Mouse (Mus musculus) heart, embryonic 11.5 days (tissue): ENCODE results near the gene Dhcr7. TPM values are rescaled to one million over a fixed set of nuclear protein-coding genes. Genes with fewer than 3 reads are reported as not detected.

Experiments
- ATAC-seq: fragments of 200-750 bp; cut with Nextera tagmentation; replicated peaks from 2 replicates; pipeline ENCODE4 v1.8.0; 2017; ENCODE audit warnings: moderate library complexity; ENCODE audit not compliant: insufficient number of reproducible peaks, low FRiP score, low TSS enrichment
- H3K27ac ChIP-seq: fragments of 300-500 bp; sonication (generic); 2 replicates; pipeline ENCODE4 v1.5.1; 2014; ENCODE audit warnings: mild to moderate bottlenecking, low read depth, low read length
- H3K27me3 ChIP-seq: fragments of 300-500 bp; sonication (generic); 2 replicates; pipeline ENCODE4 v1.6.1; 2014; ENCODE audit warnings: mild to moderate bottlenecking, low read length, mixed read lengths; ENCODE audit not compliant: control insufficient read depth, insufficient read depth
- H3K36me3 ChIP-seq: fragments of 300-500 bp; sonication (generic); 2 replicates; pipeline ENCODE4 v1.6.1; 2014; ENCODE audit warnings: mild to moderate bottlenecking, low read length, moderate library complexity, mixed read lengths; ENCODE audit not compliant: control insufficient read depth, insufficient read depth
- H3K4me1 ChIP-seq: fragments of 300-500 bp; sonication (generic); 2 replicates; pipeline ENCODE4 v1.6.1; 2014; ENCODE audit warnings: low read length; ENCODE audit not compliant: control insufficient read depth, insufficient read depth
- H3K4me2 ChIP-seq: fragments of 300-500 bp; sonication (generic); 2 replicates; pipeline ENCODE4 v1.6.1; 2014; ENCODE audit warnings: mild to moderate bottlenecking, moderate library complexity
- H3K4me3 ChIP-seq: fragments of 300-500 bp; sonication (generic); 2 replicates; pipeline ENCODE4 v1.5.1; 2014; ENCODE audit warnings: low read depth, low read length
- H3K9ac ChIP-seq: fragments of 300-500 bp; sonication (generic); 2 replicates; pipeline ENCODE4 v1.6.1; 2014; ENCODE audit warnings: mild to moderate bottlenecking, low read depth, low read length, moderate library complexity
- H3K9me3 ChIP-seq: fragments of 300-500 bp; sonication (generic); replicated peaks from 2 replicates; pipeline ENCODE4 v1.6.1; 2016; ENCODE audit warnings: low read length; ENCODE audit not compliant: control insufficient read depth
- WGBS: fragments of 180-500 bp; shearing (Covaris S2); extraction: QIAGEN DNeasy Blood & Tissue Kit; methylation state at CpG from one replicate; pipeline ENCODE4 v1.1.7; 2014; ENCODE audit not compliant: insufficient replicate concordance; 5-methylcytosine and 5-hydroxymethylcytosine counted together
- polyA plus RNA-seq: library from polyadenylated mRNA; unstranded; fragments of >200 nt; fragmentation: Nextera tagmentation; extraction: Ambion mirVana; gene quantifications from 2 replicates; pipeline ENCODE4 v1.2.1, GENCODE M21; 2014

Gene Dhcr7
- polyA plus RNA-seq: 31.9 and 37.4 TPM in 2 replicates

GRCm38 (mm10) chr7:143822375-143823265 lies at the start of gene Dhcr7, which contains the start of gene Nadsyn1:
TSS of gene Dhcr7 (plus strand) at chr7:143823145.
TSS of gene Nadsyn1 (minus strand) at chr7:143822849.
- Histone ChIP-seq H3K4me2 (peak within 1 kb of the TSS; percentile 84), H3K27me3 (no peaks in the 10 kb centered on the region), H3K4me1 (peaks cover 7% of the 10 kb centered on the region), H3K4me3 (peak within 1 kb of the TSS; percentile 69), H3K9ac (peak within 1 kb of the TSS; percentile 87), H3K9me3 (no peaks in the 10 kb centered on the region), H3K36me3 (0 out of 2 replicates have a peak, but pooled peaks cover 2% of the 10 kb centered on the region), H3K27ac (peak within 1 kb of the TSS; percentile 84)
- ATAC-seq: peak; percentile 99
- WGBS: 1% methylated on average over 40 of the region's 40 CpGs

DNA sequence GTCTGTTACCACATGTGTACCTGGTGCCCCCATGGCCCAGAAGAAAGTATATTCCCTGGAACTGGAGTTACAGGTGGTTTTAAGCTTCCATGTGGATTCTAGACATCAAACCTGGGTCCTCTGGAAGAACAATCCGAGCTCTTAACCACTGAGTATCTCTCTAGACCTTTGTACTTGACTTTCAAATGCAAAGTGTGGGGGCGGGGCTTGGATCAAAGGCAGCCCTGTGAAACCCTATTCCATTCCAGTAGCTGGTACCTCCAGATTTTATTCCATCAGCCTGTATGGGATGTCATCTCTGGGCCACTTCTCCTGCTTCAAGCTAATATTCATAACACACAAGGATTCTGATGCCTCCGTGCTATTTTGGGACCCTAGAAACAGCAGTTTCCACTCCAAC lies 46.8 kb upstream of the Dhcr7 start:
- WGBS: 34% methylated on average over 3 of the region's 3 CpGs
- Histone ChIP-seq H3K4me3 (no peak overlapping the region), H3K9me3 (no peaks in the 10 kb centered on the region), H3K4me2 (no peak overlapping the region), H3K27me3 (peaks cover 3% of the 10 kb centered on the region), H3K36me3 (no peaks in the 10 kb centered on the region), H3K27ac (no peak overlapping the region), H3K4me1 (no peaks in the 10 kb centered on the region), H3K9ac (no peak overlapping the region)
- ATAC-seq: no peak

- Histone ChIP-seq H3K36me3 (no peaks in the 10 kb centered on the region), H3K9ac (no peak overlapping the region), H3K4me3 (no peak overlapping the region), H3K27ac (no peak overlapping the region), H3K27me3 (peaks cover 3% of the 10 kb centered on the region), H3K4me1 (no peaks in the 10 kb centered on the region), H3K9me3 (no peaks in the 10 kb centered on the region), H3K4me2 (no peak overlapping the region)
- WGBS: 37% methylated on average over 2 of the region's 2 CpGs
- no peak for ATAC-seq
Observed at GRCm38 (mm10) chr7:143777375-143777774, 45.6 kb upstream of the Dhcr7 start.

- Histone ChIP-seq H3K27ac (peak overlapping the region; percentile 50; the same call in 1 of the 2 replicates), H3K36me3 (no peaks in the 10 kb centered on the region), H3K9me3 (no peaks in the 10 kb centered on the region), H3K4me1 (peaks cover 18% of the 10 kb centered on the region), H3K4me3 (peak overlapping the region; percentile 39), H3K27me3 (peaks cover 3% of the 10 kb centered on the region), H3K4me2 (peak overlapping the region; percentile 60), H3K9ac (peak overlapping the region; percentile 58)
- WGBS: 23% methylated on average over 4 of the region's 6 CpGs
- ATAC-seq: peak; percentile 48
Observed at GRCm38 (mm10) chr7:143783378-143783995, 39.5 kb upstream of the Dhcr7 start.

GRCm38 (mm10) chr7:143783996-143784829 lies 38.7 kb upstream of the Dhcr7 start, which contains the start of gene Mrgpre:
TSS of gene Mrgpre (minus strand) at chr7:143784500.
- no peaks in the 10 kb centered on the region for H3K36me3 ChIP-seq
- peak within 1 kb of the TSS; percentile 39 for H3K4me3 ChIP-seq
- H3K4me2 ChIP-seq: peak within 1 kb of the TSS; percentile 60
- peak; percentile 74 for ATAC-seq
- H3K9me3 ChIP-seq: no peaks in the 10 kb centered on the region
- peaks cover 3% of the 10 kb centered on the region for H3K27me3 ChIP-seq
- H3K4me1 ChIP-seq: peaks cover 18% of the 10 kb centered on the region
- WGBS: 3% methylated on average over 21 of the region's 21 CpGs
- peak within 1 kb of the TSS; percentile 58 for H3K9ac ChIP-seq
- H3K27ac ChIP-seq: peak within 1 kb of the TSS; percentile 50

GRCm38 (mm10) chr7:143792336-143792985 lies 30.5 kb upstream of the Dhcr7 start:
- Histone ChIP-seq H3K9ac (no peak overlapping the region), H3K9me3 (no peaks in the 10 kb centered on the region), H3K4me2 (no peak overlapping the region), H3K27me3 (no peaks in the 10 kb centered on the region), H3K27ac (no peak overlapping the region), H3K4me1 (no peaks in the 10 kb centered on the region), H3K4me3 (no peak overlapping the region), H3K36me3 (peaks cover 5% of the 10 kb centered on the region; the same call in 1 of the 2 replicates)
- 77% methylated on average over 6 of the region's 6 CpGs for WGBS
- no peak for ATAC-seq

DNA sequence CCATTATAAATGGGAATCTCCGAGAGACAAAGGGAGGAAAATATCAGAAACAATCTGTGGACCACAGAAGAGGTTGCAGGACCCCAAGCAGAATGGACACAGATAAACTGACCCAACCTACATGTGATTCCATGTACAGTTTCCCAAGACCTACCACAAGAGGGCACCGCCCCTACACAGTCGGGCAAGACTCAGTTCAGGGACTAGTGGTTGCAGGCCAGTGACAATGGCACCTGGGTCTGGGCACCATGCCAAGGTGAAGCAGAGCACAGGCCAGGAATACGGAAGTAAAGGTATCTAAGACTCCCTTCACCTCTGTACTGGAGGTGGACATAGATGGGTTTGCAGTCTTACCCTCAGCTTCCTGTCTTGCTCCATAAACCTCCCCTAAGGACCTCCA lies 29.8 kb upstream of the Dhcr7 start:
- Histone ChIP-seq H3K4me3 (no peak overlapping the region), H3K27me3 (no peaks in the 10 kb centered on the region), H3K9ac (no peak overlapping the region), H3K4me2 (no peak overlapping the region), H3K36me3 (peaks cover 7% of the 10 kb centered on the region), H3K27ac (no peak overlapping the region), H3K9me3 (no peaks in the 10 kb centered on the region), H3K4me1 (no peaks in the 10 kb centered on the region)
- ATAC-seq: no peak
- WGBS: 56% methylated on average over 4 of the region's 4 CpGs

DNA sequence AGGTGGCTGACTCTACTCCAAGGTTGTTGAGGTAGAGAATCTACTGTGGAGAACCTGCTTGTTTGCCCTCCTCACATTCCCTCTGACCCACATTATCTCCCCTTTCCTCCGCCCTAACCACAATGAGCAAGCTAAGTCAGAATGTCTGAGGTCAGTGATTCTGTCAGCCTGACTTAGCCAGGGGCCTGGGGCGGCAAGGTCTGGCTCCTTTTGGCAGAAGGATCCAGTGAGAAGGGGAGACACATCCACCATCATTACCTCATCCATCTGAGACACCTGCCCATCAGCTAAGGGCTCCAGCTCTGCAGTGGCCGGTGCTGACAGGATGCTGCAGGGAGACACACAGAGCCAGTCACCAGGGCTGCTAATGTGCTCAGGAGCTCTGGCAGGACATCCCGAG lies 24.2 kb upstream of the Dhcr7 start:
- Histone ChIP-seq H3K4me2 (no peak overlapping the region), H3K36me3 (peaks cover 13% of the 10 kb centered on the region), H3K4me3 (no peak overlapping the region), H3K27ac (no peak overlapping the region), H3K27me3 (no peaks in the 10 kb centered on the region), H3K9me3 (no peaks in the 10 kb centered on the region), H3K9ac (no peak overlapping the region), H3K4me1 (no peaks in the 10 kb centered on the region)
- no peak for ATAC-seq
- WGBS: 81% methylated on average over 4 of the region's 4 CpGs
